Mouse (Mus musculus) CH12.LX (cell line): ENCODE results near the gene Agtrap. TPM values are rescaled to one million over a fixed set of nuclear protein-coding genes. Genes with fewer than 3 reads are reported as not detected.

Experiments
- DNase-seq: peaks from one replicate; pipeline ENCODE4 v3.0.0-alpha.2; 2013; ENCODE audit errors: extremely low read depth
- H3K27ac ChIP-seq: 2 replicates; pipeline ENCODE4 v1.5.1; 2012; ENCODE audit warnings: low read depth, mild to moderate bottlenecking, control low read depth, moderate library complexity; ENCODE audit not compliant: insufficient read depth
- H3K27me3 ChIP-seq: replicated peaks from 2 replicates; pipeline ENCODE3; 2012; ENCODE audit warnings: inconsistent platforms
- H3K36me3 ChIP-seq, 2 experiments: replicated peaks in 1 of 2; 2 replicates each; pipeline versions ENCODE3 to v1.6.1; 2012; ENCODE audit warnings: inconsistent platforms in 1 of 2, low read length in 1 of 2, mild to moderate bottlenecking in 1 of 2, mixed read lengths in 1 of 2, moderate library complexity in 1 of 2; ENCODE audit not compliant: control insufficient read depth in 1 of 2, insufficient read depth in 1 of 2
- H3K4me1 ChIP-seq, 2 experiments: 2 replicates each; pipeline ENCODE4 v1.6.1; 2012; ENCODE audit warnings: inconsistent platforms in 1 of 2, moderate library complexity in 1 of 2; ENCODE audit not compliant: insufficient read depth in 2 of 2, control insufficient read depth in 1 of 2
- H3K4me2 ChIP-seq: 2 replicates; pipeline ENCODE4 v1.6.1; 2012; ENCODE audit warnings: low read depth, mild to moderate bottlenecking, control low read depth; ENCODE audit not compliant: poor library complexity, insufficient read depth, severe bottlenecking
- H3K4me3 ChIP-seq, 3 experiments: fragments of 150-350 bp in 1 of 3; sonication (generic) in 1 of 3; replicated peaks in 1 of 3; 2 replicates each; pipeline versions ENCODE3 to v1.5.1; 2011 to 2012; ENCODE audit warnings: low read depth in 2 of 3, low read length in 2 of 3, mild to moderate bottlenecking in 2 of 3, moderate library complexity in 2 of 3, control low read depth in 1 of 3, improper control_type of control experiment in 1 of 3, inconsistent platforms in 1 of 3, mixed read lengths in 1 of 3; ENCODE audit not compliant: poor library complexity in 1 of 3
- H3K79me2 ChIP-seq: replicated peaks from 2 replicates; pipeline ENCODE4 v1.6.1; 2012; ENCODE audit warnings: mild to moderate bottlenecking, moderate library complexity; ENCODE audit not compliant: control insufficient read depth, poor library complexity, insufficient read depth, severe bottlenecking; ENCODE audit errors: extremely low read depth
- H3K9ac ChIP-seq: 2 replicates; pipeline ENCODE4 v1.6.1; 2012; ENCODE audit warnings: low read depth, mild to moderate bottlenecking, control low read depth, moderate library complexity; ENCODE audit not compliant: insufficient read depth
- H3K9me3 ChIP-seq: replicated peaks from 2 replicates; pipeline ENCODE3; 2012; ENCODE audit warnings: low read length, inconsistent platforms, mixed read lengths
- BHLHE40 ChIP-seq: IDR thresholded peaks from 2 replicates; pipeline ENCODE4 v1.6.1; 2011; ENCODE audit warnings: mild to moderate bottlenecking, low read depth, low read length, improper control_type of control experiment
- CHD1 ChIP-seq: IDR thresholded peaks from 2 replicates; pipeline ENCODE4 v1.6.1; 2012; ENCODE audit warnings: low read depth, low read length, improper control_type of control experiment, inconsistent platforms
- E2F4 ChIP-seq: IDR thresholded peaks from 2 replicates; pipeline ENCODE4 v1.6.1; 2011; ENCODE audit warnings: low read depth, low read length, improper control_type of control experiment; ENCODE audit not compliant: insufficient replicate concordance
- ELF1 ChIP-seq: IDR thresholded peaks from 2 replicates; pipeline ENCODE4 v1.6.1; 2014; ENCODE audit warnings: low read depth, mild to moderate bottlenecking, inconsistent platforms, low read length, improper control_type of control experiment
- EP300 ChIP-seq: IDR thresholded peaks from 2 replicates; pipeline ENCODE4 v1.6.1; 2011; ENCODE audit warnings: low read length, improper control_type of control experiment
- ETS1 ChIP-seq: conservative IDR thresholded peaks from 2 replicates; pipeline ENCODE4 v1.6.1; 2012; ENCODE audit warnings: low read depth, mild to moderate bottlenecking, inconsistent platforms, low read length, improper control_type of control experiment, moderate library complexity
- IRF4 ChIP-seq: IDR thresholded peaks from 2 replicates; pipeline ENCODE4 v1.6.1; 2014; ENCODE audit warnings: low read depth, mild to moderate bottlenecking, inconsistent platforms, low read length, improper control_type of control experiment
- JUND ChIP-seq: conservative IDR thresholded peaks from 2 replicates; pipeline ENCODE4 v1.6.1; 2011; ENCODE audit warnings: low read depth, low read length, improper control_type of control experiment
- KAT2A ChIP-seq: IDR thresholded peaks from 2 replicates; pipeline ENCODE4 v1.6.1; 2012; ENCODE audit warnings: low read length, improper control_type of control experiment, inconsistent platforms; ENCODE audit not compliant: insufficient replicate concordance
- MAZ ChIP-seq: IDR thresholded peaks from 2 replicates; pipeline ENCODE4 v1.6.1; 2012; ENCODE audit warnings: low read depth, mild to moderate bottlenecking, inconsistent platforms, low read length, improper control_type of control experiment, moderate library complexity
- MEF2A ChIP-seq: IDR thresholded peaks from 2 replicates; pipeline ENCODE4 v1.6.1; 2014; ENCODE audit warnings: low read depth, mild to moderate bottlenecking, inconsistent platforms, low read length, improper control_type of control experiment, borderline replicate concordance
- MXI1 ChIP-seq: IDR thresholded peaks from 2 replicates; pipeline ENCODE4 v1.6.1; 2011; ENCODE audit warnings: mild to moderate bottlenecking, low read depth, low read length, improper control_type of control experiment
- MYC ChIP-seq: IDR thresholded peaks from 2 replicates; pipeline ENCODE4 v1.6.1; 2011; ENCODE audit warnings: low read depth, mild to moderate bottlenecking, improper control_type of control experiment, low read length
- NRF1 ChIP-seq: IDR thresholded peaks from 2 replicates; pipeline ENCODE4 v1.6.1; 2014; ENCODE audit warnings: low read depth, mild to moderate bottlenecking, inconsistent platforms, low read length, improper control_type of control experiment, moderate library complexity
- POLR2A ChIP-seq: IDR thresholded peaks from 2 replicates; pipeline ENCODE4 v1.6.1; 2011; ENCODE audit warnings: low read depth, mild to moderate bottlenecking, improper control_type of control experiment, low read length
- RAD21 ChIP-seq: IDR thresholded peaks from 2 replicates; pipeline ENCODE4 v1.6.1; 2011; ENCODE audit warnings: low read depth, mild to moderate bottlenecking, low read length, improper control_type of control experiment, moderate library complexity
- SMC3 ChIP-seq: IDR thresholded peaks from 2 replicates; pipeline ENCODE4 v1.6.1; 2011; ENCODE audit warnings: low read depth, low read length, improper control_type of control experiment
- USF1 ChIP-seq: IDR thresholded peaks from 2 replicates; pipeline ENCODE4 v1.6.1; 2014; ENCODE audit warnings: low read depth, mild to moderate bottlenecking, inconsistent platforms, low read length, improper control_type of control experiment
- USF2 ChIP-seq: conservative IDR thresholded peaks from 2 replicates; pipeline ENCODE4 v1.6.1; 2011; ENCODE audit warnings: low read depth, low read length, improper control_type of control experiment
- ZNF384 ChIP-seq: IDR thresholded peaks from 2 replicates; pipeline ENCODE4 v1.6.1; 2012; ENCODE audit warnings: low read depth, low read length, improper control_type of control experiment, inconsistent platforms
- dilution Hi-C: fragments of 300-500 bp; cut with MboI; formaldehyde crosslinking; loops from 2 replicates; pipeline ENCODE4 v1.14.3; 2020; ENCODE audit warnings: low sequenced_read_pairs; ENCODE audit not compliant: extremely low pct_unique_long_range_greater_than_20kb, extremely low pct_ligation_motif_present
- in situ Hi-C: fragments of 300-500 bp; cut with MboI; formaldehyde crosslinking; loops from 3 replicates; pipeline ENCODE4 v1.14.3; 2019; ENCODE audit warnings: low sequenced_read_pairs, low pct_ligation_motif_present, low pct_unique_long_range_greater_than_20kb, mixed read lengths
- polyA plus RNA-seq: library from polyadenylated mRNA; unstranded; fragments of >175 nt; gene quantifications from 2 replicates; pipeline ENCODE4 v1.2.1, GENCODE M21; 2012; ENCODE audit warnings: low read depth; ENCODE audit not compliant: insufficient read length
- total RNA-seq, 2 experiments: library from RNA; depleted of rRNA; stranded (reverse); fragments of 300-350 nt in 1 of 2; fragments of >200 nt in 1 of 2; gene quantifications; 2 replicates each; pipeline ENCODE4 v1.2.3; 2012 to 2014

Agtrap gene
- total and polyA plus RNA-seq, 3 experiments: 4.1 to 6.2 (median 5.9) TPM

DNA sequence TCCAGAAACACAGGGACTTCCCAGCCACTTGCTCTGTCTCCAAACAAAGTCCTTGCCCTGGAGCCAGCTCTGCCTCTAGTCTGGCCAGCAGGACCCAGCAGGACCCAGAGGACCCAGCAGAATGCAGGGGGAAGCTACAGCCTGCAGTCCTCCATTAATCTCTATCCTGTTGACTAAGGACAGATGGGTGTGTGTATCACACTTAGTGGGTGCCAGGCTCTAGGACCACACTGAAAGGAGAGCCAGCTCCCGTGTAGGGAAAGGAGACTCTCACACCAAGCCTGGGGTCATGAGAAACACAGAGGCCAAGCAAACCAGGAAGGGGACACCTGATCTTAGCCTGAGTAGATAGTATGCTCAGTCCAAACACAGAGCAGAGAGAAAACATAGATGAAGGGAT lies 40.4 kb upstream of the Agtrap start:
- peaks cover 4% of the 10 kb centered on the region for H3K9me3 ChIP-seq
- H3K4me1 ChIP-seq: peaks cover 0 to 3% of the 10 kb centered on the region in 2 experiments; a peak in 2 of 4 replicates
- no peak for DNase-seq
- TF ChIP-seq IRF4 (no peak), CHD1 (no peak), EP300 (no peak), E2F4 (no peak), BHLHE40 (no peak), USF1 (no peak), MXI1 (no peak), KAT2A (no peak), ZNF384 (no peak), ELF1 (no peak)
- TF ChIP-seq, all 38 proteins: peak for 0
- H3K27me3 ChIP-seq: peaks cover 89% of the 10 kb centered on the region
- no peak overlapping the region for H3K4me3 ChIP-seq
- in situ Hi-C loops: no loop called here
- dilution Hi-C loops: no loop called here
- no peaks in the 10 kb centered on the region for H3K36me3 ChIP-seq
- H3K4me2 ChIP-seq: no peak overlapping the region
- H3K79me2 ChIP-seq: no peaks in the 10 kb centered on the region
- no peak overlapping the region for H3K27ac ChIP-seq
- no peak overlapping the region for H3K9ac ChIP-seq

DNA sequence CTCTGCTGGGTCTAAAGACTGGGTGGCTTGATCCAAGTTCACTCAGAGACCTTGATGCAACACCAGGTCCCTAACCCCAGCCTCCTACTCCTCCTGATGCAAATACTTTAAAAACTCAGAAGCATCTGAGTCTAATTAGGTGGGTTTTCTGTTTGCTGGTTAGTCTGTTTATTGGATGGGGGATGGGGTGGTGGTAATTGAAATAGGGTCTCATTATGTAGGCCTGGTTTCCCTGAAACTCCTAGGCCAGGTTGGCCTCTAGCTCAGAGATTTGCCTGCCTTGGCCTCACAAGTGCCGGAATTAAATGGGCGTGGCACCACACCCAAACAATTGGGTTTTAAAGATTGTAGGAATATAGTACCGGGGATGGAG lies 34.8 kb upstream of the Agtrap start:
- no peak overlapping the region for H3K4me2 ChIP-seq

More for the DNA sequence above, 34.8 kb upstream of the Agtrap start:
- H3K9me3 ChIP-seq: peaks cover 4% of the 10 kb centered on the region
- no peak overlapping the region for H3K9ac ChIP-seq
- H3K79me2 ChIP-seq: no peaks in the 10 kb centered on the region
- no peak for DNase-seq
- H3K27ac ChIP-seq: no peak overlapping the region
- no peak for TF ChIP-seq POLR2A
- TF ChIP-seq MYC: no peak
- TF ChIP-seq USF2: no peak
- no peak for TF ChIP-seq MEF2A
- no peak for TF ChIP-seq USF1
- no peak for TF ChIP-seq SMC3
- TF ChIP-seq JUND: no peak
- TF ChIP-seq RAD21: no peak
- TF ChIP-seq ELF1: no peak
- no peak for TF ChIP-seq ETS1
- TF ChIP-seq NRF1: no peak
- TF ChIP-seq BHLHE40: no peak
- no peak for TF ChIP-seq MXI1
- no peak for TF ChIP-seq MAZ
- peaks cover 83% of the 10 kb centered on the region for H3K27me3 ChIP-seq
- H3K4me1 ChIP-seq: no peaks in the 10 kb centered on the region
- H3K36me3 ChIP-seq: no peaks in the 10 kb centered on the region
- in situ Hi-C loops: no loop called here
- no peak overlapping the region for H3K4me3 ChIP-seq
- dilution Hi-C loops: no loop called here
